Mouse (Mus musculus): ENCODE measurements around the gene Ptprj. TPM values are rescaled to one million over a fixed set of nuclear protein-coding genes. Genes with fewer than 3 reads are reported as not detected.

Gene Ptprj
- polyA plus RNA-seq (2015; fragmentation: Nextera tagmentation; extraction: Ambion mirVana): 3.3 and 3.7 TPM in 2 replicates

DNA sequence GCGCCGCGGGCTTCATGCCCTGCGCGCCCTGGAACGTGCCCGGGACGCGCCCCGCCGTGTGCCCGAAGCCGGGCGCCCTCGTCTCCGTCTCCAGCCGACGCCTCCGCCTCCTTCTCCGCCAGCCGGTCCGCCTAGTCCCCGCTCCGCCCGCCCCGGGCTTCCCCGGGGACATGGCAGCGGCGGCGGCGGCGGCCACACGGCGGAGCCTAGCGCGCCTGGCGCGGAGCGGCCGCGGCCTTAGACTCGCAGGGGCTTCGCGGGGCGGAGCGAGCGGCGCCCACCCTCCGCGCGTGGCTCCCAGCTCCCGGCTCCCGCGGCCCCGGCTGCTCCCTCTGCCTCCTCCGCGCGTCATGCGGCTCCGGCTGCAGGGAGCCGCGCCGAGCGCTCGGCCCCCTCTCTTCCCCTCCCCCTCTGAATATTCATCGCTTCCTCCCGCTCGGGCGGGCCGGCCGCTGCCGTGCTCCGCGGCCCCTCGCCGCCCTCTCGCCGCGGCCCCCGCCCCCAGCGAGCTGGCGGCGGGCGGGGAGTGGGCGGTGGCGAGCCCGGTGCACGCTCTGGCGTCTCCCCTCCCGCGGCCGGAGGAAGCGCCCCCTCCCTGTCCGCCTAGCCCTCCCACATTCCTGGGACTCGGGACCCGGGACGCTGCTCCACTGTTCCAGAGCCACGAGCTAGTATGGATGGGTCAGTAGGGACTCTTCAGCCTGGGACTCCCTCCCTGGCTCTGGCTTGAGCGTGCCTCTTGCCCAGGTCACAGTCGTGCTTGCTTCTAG, at the start of gene Ptprj:
Gene Ptprj (minus strand): TSS at position 412 of the 770 bp plus-strand sequence.
- Histone ChIP-seq H3K9me3 (no peaks in the 10 kb centered on the region), H3K4me1 (peaks cover 14% of the 10 kb centered on the region), H3K4me3 (peak within 1 kb of the TSS; percentile 73), H3K27me3 (0 out of 2 replicates have a peak, but pooled peaks cover 3% of the 10 kb centered on the region), H3K36me3 (no peaks in the 10 kb centered on the region), H3K27ac (replicated peaks) (peak within 1 kb of the TSS; percentile 83), H3K4me2 (replicated peaks) (peak within 1 kb of the TSS; percentile 65), H3K9ac (replicated peaks) (peak within 1 kb of the TSS; percentile 81)
- peak; percentile 83 for ATAC-seq (replicated peaks)
- WGBS: under 1% methylated on average over 96 of the region's 100 CpGs

DNA sequence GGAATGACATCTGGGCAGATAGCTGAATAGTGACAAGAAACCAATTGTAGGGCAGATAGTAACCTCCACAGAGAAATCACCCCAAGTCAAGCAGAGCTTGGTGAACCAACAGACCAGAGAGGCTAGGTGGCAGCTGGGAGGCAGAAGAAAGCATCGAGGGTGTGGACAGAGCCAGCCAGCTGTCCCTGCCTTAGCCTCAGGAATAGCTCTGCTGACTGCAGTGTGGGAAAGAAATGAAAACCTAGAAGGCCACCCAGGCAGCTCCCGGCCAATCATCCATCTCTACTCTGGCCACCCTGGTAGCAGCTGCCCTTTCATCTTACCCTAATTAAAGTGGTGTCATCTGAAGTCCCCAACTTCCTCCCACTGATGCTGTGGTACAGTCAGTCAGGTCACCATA, 49.1 kb upstream of the Ptprj start:
- Histone ChIP-seq H3K4me3 (no peak overlapping the region), H3K27me3 (no peaks in the 10 kb centered on the region), H3K27ac (replicated peaks) (no peak overlapping the region), H3K9me3 (no peaks in the 10 kb centered on the region), H3K9ac (replicated peaks) (no peak overlapping the region), H3K4me1 (0 out of 2 replicates have a peak, but pooled peaks cover 2% of the 10 kb centered on the region), H3K36me3 (no peaks in the 10 kb centered on the region), H3K4me2 (replicated peaks) (no peak overlapping the region)
- no peak for ATAC-seq (replicated peaks)
- 61% methylated on average over 2 of the region's 2 CpGs for WGBS

DNA sequence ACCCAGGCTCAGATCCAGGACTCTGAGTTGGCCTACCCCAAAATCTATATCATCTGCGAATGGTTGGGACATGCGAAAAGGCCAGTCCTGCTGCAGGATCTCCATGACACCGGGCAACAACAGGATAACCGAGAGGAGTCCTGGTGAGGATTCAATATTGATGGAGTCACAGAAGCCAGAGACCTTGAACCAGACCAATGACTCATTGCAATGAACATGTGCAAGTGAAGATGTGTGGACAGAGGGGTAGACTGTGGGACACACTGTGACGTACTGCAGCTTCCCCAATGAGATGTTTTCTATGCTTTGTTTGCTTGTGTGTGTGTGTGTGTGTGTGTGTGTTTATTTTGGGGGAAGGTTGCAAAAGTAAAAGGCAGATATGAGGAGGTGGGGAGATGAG, 47.8 kb upstream of the Ptprj start:
- H3K4me2 ChIP-seq (replicated peaks): no peak overlapping the region
- H3K4me3 ChIP-seq: no peak overlapping the region
- H3K27ac ChIP-seq (replicated peaks): no peak overlapping the region
- H3K9ac ChIP-seq (replicated peaks): no peak overlapping the region
- no peaks in the 10 kb centered on the region for H3K9me3 ChIP-seq
- 0 out of 2 replicates have a peak, but pooled peaks cover 5% of the 10 kb centered on the region for H3K4me1 ChIP-seq
- no peaks in the 10 kb centered on the region for H3K36me3 ChIP-seq
- WGBS: 94% methylated on average over 5 of the region's 5 CpGs
- H3K27me3 ChIP-seq: no peaks in the 10 kb centered on the region
- no peak for ATAC-seq (replicated peaks)

DNA sequence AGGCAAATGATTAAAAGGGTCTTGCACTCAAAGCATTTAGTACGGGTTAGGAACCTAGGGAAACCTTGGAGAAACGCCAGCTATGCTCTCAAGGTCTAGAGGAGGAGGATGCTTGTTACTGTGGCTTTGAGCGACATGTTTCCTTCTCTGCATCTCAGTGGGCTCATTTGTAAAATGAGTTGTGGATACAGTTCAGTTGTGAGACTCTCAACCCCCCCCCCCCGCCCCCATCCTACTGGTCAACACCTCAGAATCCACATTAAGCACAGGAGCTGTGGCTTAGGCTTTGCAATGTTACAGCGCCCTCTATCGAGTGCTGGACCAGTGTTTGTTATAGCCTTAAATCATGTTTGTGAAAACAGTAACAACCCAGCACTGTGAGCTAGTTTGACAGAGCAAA, 44.5 kb upstream of the Ptprj start:
- Histone ChIP-seq H3K27me3 (no peaks in the 10 kb centered on the region), H3K4me2 (replicated peaks) (no peak overlapping the region), H3K9ac (replicated peaks) (no peak overlapping the region), H3K27ac (replicated peaks) (no peak overlapping the region), H3K36me3 (no peaks in the 10 kb centered on the region), H3K4me3 (no peak overlapping the region), H3K4me1 (0 out of 2 replicates have a peak, but pooled peaks cover 5% of the 10 kb centered on the region), H3K9me3 (no peaks in the 10 kb centered on the region)
- ATAC-seq (replicated peaks): peak; percentile 82
- WGBS: 6% methylated on average over 6 of the region's 6 CpGs

DNA sequence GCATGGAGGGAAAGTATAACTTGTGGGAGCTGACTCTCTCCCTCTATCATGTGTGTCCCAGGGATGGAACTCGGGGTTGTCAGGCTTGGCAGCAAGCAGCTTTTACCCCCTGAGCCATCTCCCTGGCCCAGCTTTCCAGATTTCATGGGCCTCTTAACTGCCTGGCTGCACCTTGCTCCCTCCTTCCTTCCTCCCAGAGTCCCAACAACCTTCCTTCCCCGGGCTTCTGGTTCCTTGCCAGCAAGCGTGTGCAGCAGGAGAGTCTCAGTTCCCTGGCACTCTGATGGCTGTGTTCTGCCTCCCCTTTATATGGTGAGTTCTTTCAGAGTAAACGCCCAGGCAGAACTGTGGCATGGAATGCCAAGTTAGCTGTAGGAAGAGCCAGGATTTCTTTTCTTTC, 43.9 kb upstream of the Ptprj start:
- peak; percentile 79 for ATAC-seq (replicated peaks)
- Histone ChIP-seq H3K27me3 (no peaks in the 10 kb centered on the region), H3K27ac (replicated peaks) (no peak overlapping the region; the same call in 1 of the 2 replicates), H3K9ac (replicated peaks) (no peak overlapping the region), H3K9me3 (no peaks in the 10 kb centered on the region), H3K4me3 (no peak overlapping the region), H3K4me1 (0 out of 2 replicates have a peak, but pooled peaks cover 5% of the 10 kb centered on the region), H3K4me2 (replicated peaks) (no peak overlapping the region), H3K36me3 (no peaks in the 10 kb centered on the region)
- 20% methylated on average over 4 of the region's 4 CpGs for WGBS

DNA sequence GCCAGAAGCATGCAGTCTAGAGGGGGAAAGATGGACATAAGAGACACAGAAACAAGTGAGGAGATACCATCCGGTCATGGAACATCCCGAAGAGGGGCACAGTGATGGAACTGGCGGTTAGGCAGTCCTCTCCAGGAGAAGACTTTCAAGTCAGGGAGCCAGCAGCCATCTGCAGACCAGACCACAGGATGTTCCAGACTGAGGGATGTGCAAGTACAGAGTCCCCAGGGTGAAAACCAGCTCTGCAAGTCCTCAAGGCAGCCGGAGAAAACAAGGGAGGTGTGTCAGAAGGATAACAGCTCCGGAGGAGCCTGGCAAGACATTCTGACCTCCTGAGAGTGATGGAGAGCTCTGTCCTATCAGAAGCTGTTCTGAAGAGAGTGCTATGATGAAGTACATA, 40.4 kb upstream of the Ptprj start:
- Histone ChIP-seq H3K9me3 (no peaks in the 10 kb centered on the region), H3K9ac (replicated peaks) (no peak overlapping the region), H3K36me3 (no peaks in the 10 kb centered on the region), H3K27ac (replicated peaks) (no peak overlapping the region), H3K4me1 (0 out of 2 replicates have a peak, but pooled peaks cover 5% of the 10 kb centered on the region), H3K4me3 (no peak overlapping the region), H3K4me2 (replicated peaks) (no peak overlapping the region), H3K27me3 (no peaks in the 10 kb centered on the region)
- ATAC-seq (replicated peaks): no peak
- WGBS: 81% methylated on average over 5 of the region's 5 CpGs

DNA sequence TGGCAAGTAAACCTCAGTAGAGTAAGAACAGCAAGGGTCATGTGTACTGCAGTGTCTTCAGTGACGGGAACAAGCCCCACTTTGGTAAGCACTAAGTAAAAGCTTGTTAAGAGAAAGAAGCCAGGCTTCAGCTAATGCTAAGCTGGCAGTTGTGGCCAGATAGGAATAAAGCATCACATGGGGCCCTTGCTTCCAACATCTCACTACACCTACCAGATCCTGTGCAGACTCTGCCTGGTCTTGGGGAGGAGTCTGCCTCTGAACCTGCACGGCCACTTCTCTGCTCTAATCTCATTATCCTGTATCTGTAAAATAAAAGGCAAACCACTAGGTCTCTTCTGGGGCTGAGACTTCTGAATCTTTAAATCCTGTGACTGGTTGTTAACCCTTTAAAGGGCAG, 39.2 kb upstream of the Ptprj start:
- no peak for ATAC-seq (replicated peaks)
- Histone ChIP-seq H3K36me3 (no peaks in the 10 kb centered on the region), H3K4me1 (0 out of 2 replicates have a peak, but pooled peaks cover 2% of the 10 kb centered on the region), H3K27ac (replicated peaks) (no peak overlapping the region), H3K4me2 (replicated peaks) (no peak overlapping the region), H3K9me3 (no peaks in the 10 kb centered on the region), H3K4me3 (no peak overlapping the region), H3K9ac (replicated peaks) (no peak overlapping the region), H3K27me3 (no peaks in the 10 kb centered on the region)
- 17% methylated on average over 2 of the region's 2 CpGs for WGBS

DNA sequence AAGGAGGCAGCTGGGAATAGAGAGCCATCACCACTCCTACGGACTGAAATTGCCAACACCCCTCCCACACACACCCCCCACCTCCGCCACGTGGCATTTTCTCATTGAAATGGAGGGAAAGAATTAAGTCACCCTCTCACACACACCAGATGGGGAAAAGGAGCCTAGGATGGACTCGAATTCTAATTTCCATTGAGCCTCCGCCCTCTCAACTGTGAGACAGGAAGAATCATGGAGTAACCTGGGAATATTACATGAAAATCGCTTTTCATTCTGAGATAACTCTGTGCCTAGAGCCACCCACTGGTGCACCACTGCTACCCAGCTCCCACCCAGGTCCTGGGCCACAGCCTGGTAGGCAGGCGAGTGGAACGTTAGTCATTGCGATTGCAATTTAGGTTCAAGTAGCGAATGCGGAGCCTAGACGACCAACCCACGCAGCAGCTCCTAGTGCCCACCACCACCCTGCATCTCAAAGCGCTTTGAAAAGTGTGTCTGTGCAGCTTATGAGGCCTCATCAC, 34.3 kb upstream of the Ptprj start:
- Histone ChIP-seq H3K27me3 (no peaks in the 10 kb centered on the region), H3K9me3 (no peaks in the 10 kb centered on the region), H3K36me3 (no peaks in the 10 kb centered on the region), H3K4me1 (no peaks in the 10 kb centered on the region), H3K9ac (replicated peaks) (no peak overlapping the region), H3K4me2 (replicated peaks) (no peak overlapping the region), H3K4me3 (no peak overlapping the region), H3K27ac (replicated peaks) (no peak overlapping the region)
- 86% methylated on average over 14 of the region's 14 CpGs for WGBS
- no peak for ATAC-seq (replicated peaks)

DNA sequence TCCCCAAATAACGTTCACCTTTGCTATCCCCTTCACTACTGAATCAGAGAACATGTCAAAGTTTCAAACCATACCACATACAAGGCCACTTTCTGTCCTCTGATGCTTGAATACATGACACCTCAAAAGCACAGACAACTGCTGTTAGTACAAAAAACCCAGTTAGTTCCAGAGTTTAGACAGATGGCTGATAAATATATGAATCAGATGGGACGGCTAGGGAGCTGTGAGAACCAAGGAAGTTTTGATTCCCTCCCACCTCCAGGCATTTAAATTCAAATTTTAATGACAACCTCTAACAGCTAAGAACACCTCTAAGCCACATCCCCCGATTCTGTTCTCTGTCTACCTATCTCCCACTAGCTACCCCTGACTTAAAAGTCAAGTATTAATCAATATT, 33.1 kb upstream of the Ptprj start:
- Histone ChIP-seq H3K4me3 (no peak overlapping the region), H3K36me3 (no peaks in the 10 kb centered on the region), H3K27ac (replicated peaks) (no peak overlapping the region), H3K4me1 (no peaks in the 10 kb centered on the region), H3K9me3 (no peaks in the 10 kb centered on the region), H3K4me2 (replicated peaks) (no peak overlapping the region), H3K27me3 (no peaks in the 10 kb centered on the region), H3K9ac (replicated peaks) (no peak overlapping the region)
- 80% methylated on average over 3 of the region's 3 CpGs for WGBS
- ATAC-seq (replicated peaks): no peak

DNA sequence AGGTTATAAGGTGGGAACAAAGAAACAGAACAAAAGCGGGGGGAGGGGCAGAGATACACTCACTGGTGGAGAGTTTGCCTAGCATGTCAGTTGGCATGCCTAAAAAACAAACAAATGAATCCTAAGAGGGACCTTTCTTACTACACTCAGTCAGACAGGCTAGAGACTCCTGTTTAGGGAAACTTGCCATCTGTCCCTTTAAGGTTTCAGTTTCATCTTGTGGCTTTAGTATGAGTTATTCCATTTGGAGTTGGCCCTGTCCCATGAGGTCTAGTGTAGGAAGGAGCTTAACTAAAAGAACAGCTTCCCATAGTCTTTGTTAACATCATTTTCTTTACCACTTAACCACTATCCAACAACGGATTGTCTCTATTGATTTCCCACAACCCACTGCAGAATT, 32.6 kb upstream of the Ptprj start:
- H3K4me1 ChIP-seq: no peaks in the 10 kb centered on the region
- H3K4me2 ChIP-seq (replicated peaks): no peak overlapping the region
- no peaks in the 10 kb centered on the region for H3K27me3 ChIP-seq
- H3K9me3 ChIP-seq: no peaks in the 10 kb centered on the region
- no peaks in the 10 kb centered on the region for H3K36me3 ChIP-seq
- no peak overlapping the region for H3K9ac ChIP-seq (replicated peaks)
- WGBS: 85% methylated on average over 2 of the region's 2 CpGs
- ATAC-seq (replicated peaks): no peak
- H3K27ac ChIP-seq (replicated peaks): no peak overlapping the region
- H3K4me3 ChIP-seq: no peak overlapping the region

DNA sequence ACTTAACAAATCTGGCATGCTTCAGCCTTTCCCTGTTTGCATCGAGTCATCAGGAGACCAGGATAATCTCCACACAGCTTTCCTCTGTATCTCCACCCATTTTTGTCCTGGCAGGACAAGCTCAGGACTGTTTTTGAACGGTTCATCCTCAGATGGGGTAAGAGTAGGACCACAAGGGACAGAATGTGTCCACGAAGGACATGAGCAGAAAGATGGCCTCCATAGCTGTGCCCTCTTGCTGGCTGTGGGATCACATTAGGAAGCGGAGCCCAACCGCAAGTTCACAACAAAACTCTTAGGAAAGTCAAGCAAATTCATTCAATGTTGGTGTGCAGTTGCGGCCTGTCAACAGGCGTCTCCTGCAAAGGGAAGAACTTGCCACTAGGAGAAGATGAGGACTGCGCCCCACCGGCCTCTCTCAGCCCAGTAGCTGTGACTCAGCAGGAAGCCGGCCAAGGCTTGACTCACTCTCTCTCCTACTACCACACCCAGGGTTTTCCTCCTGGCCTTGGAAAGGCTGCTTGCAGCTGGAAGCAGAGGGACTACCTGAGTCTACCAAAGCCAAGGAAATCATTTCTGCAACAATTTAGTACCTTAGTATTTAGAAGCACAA, 31.6 kb upstream of the Ptprj start:
- no peak overlapping the region for H3K4me3 ChIP-seq
- no peaks in the 10 kb centered on the region for H3K9me3 ChIP-seq
- H3K4me2 ChIP-seq (replicated peaks): no peak overlapping the region
- 92% methylated on average over 10 of the region's 10 CpGs for WGBS
- no peaks in the 10 kb centered on the region for H3K36me3 ChIP-seq
- no peaks in the 10 kb centered on the region for H3K4me1 ChIP-seq
- no peak for ATAC-seq (replicated peaks)
- H3K27me3 ChIP-seq: no peaks in the 10 kb centered on the region
- no peak overlapping the region for H3K9ac ChIP-seq (replicated peaks)
- H3K27ac ChIP-seq (replicated peaks): no peak overlapping the region

DNA sequence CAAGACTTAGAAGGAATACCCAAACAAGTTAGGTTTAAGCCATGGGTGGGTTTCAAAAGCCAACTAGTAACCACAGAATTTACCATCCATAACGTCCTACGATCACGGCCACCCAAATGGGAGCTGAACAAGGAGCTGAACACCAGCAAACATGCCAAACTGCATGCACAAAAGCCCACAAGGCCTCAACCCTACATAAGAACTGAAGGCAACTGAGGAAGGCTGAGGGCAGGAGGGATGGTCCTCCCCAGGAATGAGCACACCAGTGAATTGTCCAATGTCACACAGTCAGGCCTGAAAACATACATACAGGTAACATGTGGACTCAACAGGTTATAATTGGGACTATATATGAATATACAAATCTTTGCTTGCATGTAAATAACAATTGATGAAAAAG, 20.6 kb upstream of the Ptprj start:
- H3K4me1 ChIP-seq: no peaks in the 10 kb centered on the region
- no peak overlapping the region for H3K9ac ChIP-seq (replicated peaks)
- no peaks in the 10 kb centered on the region for H3K9me3 ChIP-seq
- 98% methylated on average over 3 of the region's 3 CpGs for WGBS
- H3K27ac ChIP-seq (replicated peaks): no peak overlapping the region
- H3K4me3 ChIP-seq: no peak overlapping the region
- H3K36me3 ChIP-seq: no peaks in the 10 kb centered on the region
- ATAC-seq (replicated peaks): no peak
- no peaks in the 10 kb centered on the region for H3K27me3 ChIP-seq
- no peak overlapping the region for H3K4me2 ChIP-seq (replicated peaks)

Measured in forebrain, embryonic 15.5 days (tissue).